Mouse (Mus musculus) adrenal gland, adult 8-10 months (tissue): ENCODE measurements around the gene Rom1. TPM values are rescaled to one million over a fixed set of nuclear protein-coding genes. Genes with fewer than 3 reads are reported as not detected.

ENCODE experiments used
- DNase-seq: peaks from one replicate; pipeline ENCODE4 v3.0.0; 2022
- total RNA-seq, 4 experiments: library from RNA; stranded (reverse); gene quantifications; 2 replicates each; pipeline ENCODE4 v1.2.4; 2022

Gene Rom1
- total RNA-seq, 4 experiments from 2014 or later: 51.9 to 73.5 (median 54.9) TPM

GRCm38 (mm10) chr19:8941515-8942217 lies 12.5 kb upstream of the Rom1 start, which contains the start of gene Mta2:
Gene Mta2, plus strand, starts transcription at chr19:8941875.
- peak; percentile 93 for DNase-seq

GRCm38 (mm10) chr19:8941136-8941514 lies 12.0 kb upstream of the Rom1 start:
- DNase-seq: no peak

GRCm38 (mm10) chr19:8940526-8941133 lies 11.5 kb upstream of the Rom1 start:
- no peak for DNase-seq

GRCm38 (mm10) chr19:8936736-8937135 lies 7.6 kb upstream of the Rom1 start:
- DNase-seq: no peak

- DNase-seq: no peak
These were observed 1.6 kb upstream of the Rom1 start for GRCm38 (mm10) chr19:8930771-8931170.

DNA sequence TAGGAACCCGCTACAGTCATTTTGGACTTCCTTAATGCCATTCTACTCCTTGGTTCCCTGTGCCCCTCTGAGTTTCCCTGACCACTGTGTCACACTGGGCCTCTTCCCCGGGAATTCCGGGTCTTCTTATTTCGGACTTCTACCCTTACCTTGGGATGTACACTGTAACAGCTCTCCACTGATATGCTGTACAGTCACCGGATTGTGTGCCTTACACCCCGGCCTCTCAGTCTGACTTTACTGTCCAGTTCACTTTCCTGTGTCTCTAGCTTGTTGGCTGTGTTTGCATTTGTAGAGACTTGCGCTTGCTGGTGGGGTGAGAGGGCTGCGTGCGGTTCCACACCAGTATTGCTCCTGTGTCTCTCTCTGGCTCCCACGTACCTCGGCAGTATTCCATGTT lies 961 bp upstream of the Rom1 start:
- no peak for DNase-seq

GRCm38 (mm10) chr19:8928689-8929223 lies 400 bp downstream of the Rom1 start:
- peak; percentile 53 for DNase-seq

DNA sequence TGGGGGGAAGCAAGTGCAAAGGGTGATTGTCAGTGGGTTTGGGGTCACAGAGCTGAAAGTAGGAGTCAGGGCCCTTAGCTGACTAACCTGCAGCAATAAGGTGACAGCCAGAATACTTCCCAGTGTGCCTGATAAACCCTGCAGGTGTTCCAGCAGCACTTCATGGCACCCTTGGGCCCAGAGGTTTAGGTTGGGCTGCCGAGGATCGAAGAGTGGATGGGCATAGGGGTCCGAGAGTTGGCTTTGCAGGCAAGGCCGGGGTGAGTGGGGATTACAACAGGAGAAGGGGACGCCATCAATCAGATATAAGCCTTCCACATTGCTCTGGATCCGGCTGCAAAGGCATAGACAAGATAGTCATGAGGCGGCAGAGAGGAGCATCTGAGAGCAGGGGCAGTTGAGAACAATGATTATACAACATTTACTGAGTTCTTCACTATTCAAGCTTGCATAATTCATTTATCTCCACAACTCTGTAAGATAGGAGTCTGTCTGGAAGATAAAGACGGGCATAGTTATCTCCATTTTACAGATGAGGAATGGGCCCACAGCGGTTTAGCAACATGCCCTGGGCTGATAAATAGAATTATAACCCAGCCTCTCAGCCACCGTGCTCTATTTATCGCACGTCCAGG lies 1.1 kb downstream of the Rom1 start:
- DNase-seq: no peak

GRCm38 (mm10) chr19:8926766-8927165 lies 2.4 kb downstream of the Rom1 start:
- no peak for DNase-seq

DNA sequence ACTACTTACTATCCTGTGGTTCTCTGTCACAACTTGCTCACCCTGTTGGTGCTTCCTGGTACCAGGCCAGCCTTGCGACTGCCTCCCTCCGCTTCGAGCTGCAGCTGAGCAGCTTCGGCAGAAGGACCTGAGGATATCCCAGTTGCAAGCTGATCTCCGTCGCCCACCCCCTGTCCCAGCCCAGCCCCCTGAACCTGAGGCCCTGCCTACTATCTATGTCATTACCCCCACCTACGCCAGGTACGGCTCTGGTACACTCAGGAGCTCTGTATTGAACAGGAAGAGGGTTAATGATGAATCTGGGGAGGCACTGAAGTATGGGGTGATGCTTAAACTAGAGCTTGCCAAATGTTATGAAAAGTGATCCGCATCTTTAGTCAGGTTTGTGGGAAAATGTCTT lies 7.4 kb downstream of the Rom1 start:
- DNase-seq: no peak

- DNase-seq: no peak
These were observed 8.3 kb downstream of the Rom1 start for GRCm38 (mm10) chr19:8920836-8921291.

- DNase-seq: peak; percentile 95
These were observed 9.0 kb downstream of the Rom1 start, which contains the start of gene B3gat3 for GRCm38 (mm10) chr19:8920073-8920736. Gene B3gat3, plus strand, starts transcription at chr19:8920374.

DNA sequence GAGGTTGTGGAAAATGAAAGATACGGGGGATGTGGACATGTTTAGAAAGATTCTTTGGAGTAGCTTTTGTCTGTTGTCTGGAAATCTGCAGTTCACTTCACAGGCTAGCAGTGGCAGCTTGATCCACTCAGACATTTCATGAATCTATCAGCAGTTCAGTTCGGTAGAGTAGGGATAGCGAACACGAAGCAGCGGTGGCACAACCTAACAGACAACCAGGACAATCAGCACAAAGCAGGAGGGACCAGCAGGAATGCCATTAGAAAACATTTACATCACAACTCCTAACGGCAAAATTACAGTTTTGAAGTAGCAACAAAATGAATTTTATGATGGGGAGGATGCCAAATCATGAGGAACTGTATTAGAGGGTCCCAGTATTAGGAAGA lies 9.5 kb downstream of the Rom1 start:
- DNase-seq: no peak

- DNase-seq: no peak
These were observed 10.2 kb downstream of the Rom1 start for GRCm38 (mm10) chr19:8919000-8919399.

GRCm38 (mm10) chr19:8914212-8914611 lies 14.9 kb downstream of the Rom1 start:
- no peak for DNase-seq

DNA sequence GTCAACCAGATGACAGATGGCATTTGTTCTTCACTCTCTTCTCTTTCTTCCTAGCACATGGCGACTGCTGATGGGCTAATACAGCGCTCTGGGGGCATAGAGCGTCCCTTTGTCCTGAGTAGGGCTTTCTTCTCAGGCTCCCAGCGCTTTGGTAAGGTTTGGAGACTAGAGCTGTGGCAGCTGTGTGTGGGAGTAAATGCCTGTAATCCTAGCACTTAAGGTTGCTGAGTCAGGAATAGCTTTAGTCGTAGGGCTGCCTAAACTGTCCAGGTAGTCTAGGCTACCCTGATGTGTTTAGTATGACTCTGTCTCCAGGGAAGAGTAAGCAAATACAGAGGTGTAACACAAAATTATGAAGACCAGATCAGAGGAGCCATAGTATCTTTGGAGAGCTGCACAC lies 17.3 kb downstream of the Rom1 start:
- DNase-seq: no peak

DNA sequence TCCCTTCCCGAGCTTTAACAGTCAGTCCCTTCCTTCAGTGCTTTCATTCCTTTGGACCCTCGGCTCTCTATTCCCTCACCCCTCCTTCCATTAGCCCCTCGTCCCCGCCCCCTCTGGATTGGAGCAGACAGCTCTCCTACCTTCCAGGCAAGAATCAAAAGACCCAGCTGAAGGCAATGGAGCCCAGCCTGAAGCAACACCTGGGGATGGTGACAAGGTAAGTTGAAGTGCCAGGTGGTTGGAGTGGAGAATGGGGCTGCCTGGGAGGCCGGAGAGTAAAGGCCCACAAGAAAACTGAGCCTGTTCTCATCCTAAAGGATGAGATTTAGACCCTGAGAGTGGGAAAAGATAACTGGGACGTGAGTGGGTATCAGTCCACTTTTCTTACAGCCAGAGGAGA lies 20.6 kb downstream of the Rom1 start:
- DNase-seq: no peak

- DNase-seq: no peak
These were observed 25.7 kb downstream of the Rom1 start for GRCm38 (mm10) chr19:8903412-8903811.

GRCm38 (mm10) chr19:8899079-8899478 lies 30.1 kb downstream of the Rom1 start:
- no peak for DNase-seq

DNA sequence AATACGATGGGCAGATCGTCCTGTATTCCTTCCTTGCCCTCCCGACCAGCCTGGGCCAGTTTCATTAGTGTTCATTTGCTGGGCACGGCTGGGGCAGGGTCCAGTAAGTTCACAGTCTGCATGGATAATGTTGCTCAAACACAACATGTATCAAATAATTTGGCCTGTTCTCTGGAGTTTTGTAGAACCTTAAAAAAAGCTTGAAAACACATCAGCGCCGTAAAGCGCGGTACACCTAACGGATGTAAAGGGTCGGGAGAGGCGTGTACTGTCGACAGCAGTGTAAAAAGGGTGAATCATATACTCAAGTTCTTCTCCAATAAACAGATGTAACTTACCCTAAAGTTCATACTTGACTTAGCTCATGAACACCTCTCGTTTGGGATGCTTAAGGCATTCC lies 30.6 kb downstream of the Rom1 start:
- no peak for DNase-seq

- peak; percentile 96 for DNase-seq
These were observed 31.2 kb downstream of the Rom1 start, which contains the start of gene Ganab for GRCm38 (mm10) chr19:8897865-8898495. Gene Ganab, plus strand, starts transcription at chr19:8898071.

DNA sequence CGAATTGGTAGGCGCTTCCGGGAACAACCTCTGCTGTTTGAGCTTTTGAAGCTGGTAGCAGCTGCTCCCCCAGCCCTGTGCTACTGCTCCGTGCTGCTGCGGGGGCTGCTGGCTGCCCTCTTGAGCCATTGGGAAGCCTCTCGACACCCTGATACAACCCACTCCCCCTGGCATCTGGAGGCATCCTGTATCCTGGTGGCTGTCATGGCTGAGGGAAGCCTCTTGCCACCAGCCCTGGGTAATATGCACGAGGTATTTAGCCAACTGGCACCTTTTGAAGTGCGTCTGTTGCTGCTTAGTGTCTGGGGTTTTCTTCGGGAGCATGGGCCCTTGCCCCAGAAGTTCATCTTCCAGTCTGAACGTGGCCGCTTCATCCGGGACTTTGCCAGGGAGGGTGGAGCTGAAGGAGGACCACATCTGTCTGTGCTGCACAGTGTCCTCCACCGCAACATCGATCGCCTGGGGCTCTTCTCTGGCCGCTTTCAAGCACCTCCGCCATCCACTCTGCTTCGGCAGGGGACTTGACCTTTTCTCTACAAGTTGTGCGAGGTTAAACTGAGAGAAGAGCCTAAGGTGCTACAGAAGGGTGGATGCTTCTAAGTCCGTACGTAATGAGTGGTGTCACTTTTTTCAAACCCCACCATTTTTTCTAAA lies 31.8 kb downstream of the Rom1 start:
- DNase-seq: peak; percentile 51
